Mouse (Mus musculus): ENCODE results near the gene Bud13. TPM values are rescaled to one million over a fixed set of nuclear protein-coding genes. Genes with fewer than 3 reads are reported as not detected.
A peak's percentile ranks its signal among the peaks of the same experiment; 100 is the strongest.

Bud13 gene
- polyA plus RNA-seq, 1 experiment from 2014 or later = 14.8 TPM

GRCm38 (mm10) chr9:46272070-46272469 lies 10.7 kb upstream of the Bud13 start:
- Histone ChIP-seq H3K4me3 (ENCODE audit: low read depth, low read length) (no peak overlapping the region), H3K36me3 (ENCODE audit: control insufficient read depth, insufficient read depth, low read length) (peaks cover 17% of the 10 kb centered on the region), H3K9ac (replicated peaks; ENCODE audit: low read depth, low read length) (no peak overlapping the region), H3K9me3 (ENCODE audit: control insufficient read depth, low read length) (no peaks in the 10 kb centered on the region), H3K4me1 (ENCODE audit: control insufficient read depth, insufficient read depth, low read length) (peaks cover 6% of the 10 kb centered on the region), H3K4me2 (ENCODE audit: low read depth, low read length) (no peak overlapping the region; the same call in 1 of the 2 replicates), H3K27me3 (ENCODE audit: control insufficient read depth, insufficient read depth, low read length) (no peaks in the 10 kb centered on the region), H3K27ac (ENCODE audit: low read depth, low read length) (no peak overlapping the region)
- WGBS = 87% methylated on average over 9 of the region's 9 CpGs
- no peak for ATAC-seq (ENCODE audit: low read depth)

- peak within 1 kb of the TSS; percentile 68 for H3K9ac ChIP-seq (replicated peaks; ENCODE audit: low read depth, low read length)
- no peak within 1 kb of the TSS; the same call in 1 of the 2 replicates for H3K27ac ChIP-seq (ENCODE audit: low read depth, low read length)
- no peaks in the 10 kb centered on the region for H3K27me3 ChIP-seq (ENCODE audit: control insufficient read depth, insufficient read depth, low read length)
- peaks cover 22% of the 10 kb centered on the region for H3K36me3 ChIP-seq (ENCODE audit: control insufficient read depth, insufficient read depth, low read length)
- peak within 1 kb of the TSS; percentile 93 for H3K4me2 ChIP-seq (ENCODE audit: low read depth, low read length)
- H3K9me3 ChIP-seq (ENCODE audit: control insufficient read depth, low read length) = no peaks in the 10 kb centered on the region
- peak within 1 kb of the TSS; percentile 73 for H3K4me3 ChIP-seq (ENCODE audit: low read depth, low read length)
- 5% methylated on average over 42 of the region's 45 CpGs for WGBS
- peak; percentile 95 for ATAC-seq (ENCODE audit: low read depth)
- peaks cover 6% of the 10 kb centered on the region for H3K4me1 ChIP-seq (ENCODE audit: control insufficient read depth, insufficient read depth, low read length)
These were observed 9.9 kb upstream of the Bud13 start, which contains the start of gene Zpr1 for GRCm38 (mm10) chr9:46272677-46273454. Zpr1 (plus strand) TSS chr9:46273064.

- Histone ChIP-seq H3K27ac (ENCODE audit: low read depth, low read length) (no peak overlapping the region), H3K4me1 (ENCODE audit: control insufficient read depth, insufficient read depth, low read length) (peaks cover 6% of the 10 kb centered on the region), H3K36me3 (ENCODE audit: control insufficient read depth, insufficient read depth, low read length) (peaks cover 26% of the 10 kb centered on the region), H3K4me2 (ENCODE audit: low read depth, low read length) (no peak overlapping the region), H3K27me3 (ENCODE audit: control insufficient read depth, insufficient read depth, low read length) (no peaks in the 10 kb centered on the region), H3K9ac (replicated peaks; ENCODE audit: low read depth, low read length) (no peak overlapping the region), H3K4me3 (ENCODE audit: low read depth, low read length) (no peak overlapping the region), H3K9me3 (ENCODE audit: control insufficient read depth, low read length) (no peaks in the 10 kb centered on the region)
- no peak for ATAC-seq (ENCODE audit: low read depth)
- WGBS = 91% methylated on average over 9 of the region's 9 CpGs
These were observed 8.3 kb upstream of the Bud13 start for GRCm38 (mm10) chr9:46274494-46274893.

- 91% methylated on average over 4 of the region's 4 CpGs for WGBS
- no peaks in the 10 kb centered on the region for H3K9me3 ChIP-seq (ENCODE audit: control insufficient read depth, low read length)
- H3K4me1 ChIP-seq (ENCODE audit: control insufficient read depth, insufficient read depth, low read length) = no peaks in the 10 kb centered on the region
- no peak overlapping the region for H3K4me2 ChIP-seq (ENCODE audit: low read depth, low read length)
- H3K27me3 ChIP-seq (ENCODE audit: control insufficient read depth, insufficient read depth, low read length) = no peaks in the 10 kb centered on the region
- no peak overlapping the region for H3K27ac ChIP-seq (ENCODE audit: low read depth, low read length)
- no peak for ATAC-seq (ENCODE audit: low read depth)
- peaks cover 26% of the 10 kb centered on the region for H3K36me3 ChIP-seq (ENCODE audit: control insufficient read depth, insufficient read depth, low read length)
- no peak overlapping the region for H3K4me3 ChIP-seq (ENCODE audit: low read depth, low read length)
- H3K9ac ChIP-seq (replicated peaks; ENCODE audit: low read depth, low read length) = no peak overlapping the region
These were observed 15.6 kb downstream of the Bud13 start for GRCm38 (mm10) chr9:46298381-46298780.

- Histone ChIP-seq H3K9me3 (ENCODE audit: control insufficient read depth, low read length) (no peaks in the 10 kb centered on the region), H3K36me3 (ENCODE audit: control insufficient read depth, insufficient read depth, low read length) (peaks cover 17% of the 10 kb centered on the region; the same call in 1 of the 2 replicates), H3K27ac (ENCODE audit: low read depth, low read length) (no peak overlapping the region), H3K9ac (replicated peaks; ENCODE audit: low read depth, low read length) (no peak overlapping the region), H3K4me3 (ENCODE audit: low read depth, low read length) (no peak overlapping the region), H3K4me1 (ENCODE audit: control insufficient read depth, insufficient read depth, low read length) (no peaks in the 10 kb centered on the region), H3K4me2 (ENCODE audit: low read depth, low read length) (no peak overlapping the region), H3K27me3 (ENCODE audit: control insufficient read depth, insufficient read depth, low read length) (no peaks in the 10 kb centered on the region)
- ATAC-seq (ENCODE audit: low read depth) = peak; percentile 34
- 13% methylated on average over 2 of the region's 2 CpGs for WGBS
These were observed 19.3 kb downstream of the Bud13 start for GRCm38 (mm10) chr9:46302142-46302541.

- Histone ChIP-seq H3K4me3 (ENCODE audit: low read depth, low read length) (no peak overlapping the region), H3K9ac (replicated peaks; ENCODE audit: low read depth, low read length) (no peak overlapping the region), H3K4me1 (ENCODE audit: control insufficient read depth, insufficient read depth, low read length) (0 out of 2 replicates have a peak, but pooled peaks cover 3% of the 10 kb centered on the region), H3K27ac (ENCODE audit: low read depth, low read length) (no peak overlapping the region), H3K9me3 (ENCODE audit: control insufficient read depth, low read length) (no peaks in the 10 kb centered on the region), H3K4me2 (ENCODE audit: low read depth, low read length) (no peak overlapping the region), H3K27me3 (ENCODE audit: control insufficient read depth, insufficient read depth, low read length) (no peaks in the 10 kb centered on the region), H3K36me3 (ENCODE audit: control insufficient read depth, insufficient read depth, low read length) (no peaks in the 10 kb centered on the region)
- WGBS = 6% methylated on average over 7 of the region's 7 CpGs
- no peak for ATAC-seq (ENCODE audit: low read depth)
These were observed 26.3 kb downstream of the Bud13 start for GRCm38 (mm10) chr9:46309121-46309520.

- ATAC-seq (ENCODE audit: low read depth) = peak; percentile 38
- H3K4me1 ChIP-seq (ENCODE audit: control insufficient read depth, insufficient read depth, low read length) = peaks cover 9% of the 10 kb centered on the region
- H3K4me2 ChIP-seq (ENCODE audit: low read depth, low read length) = no peak overlapping the region
- H3K36me3 ChIP-seq (ENCODE audit: control insufficient read depth, insufficient read depth, low read length) = no peaks in the 10 kb centered on the region
- H3K27ac ChIP-seq (ENCODE audit: low read depth, low read length) = no peak overlapping the region
- H3K27me3 ChIP-seq (ENCODE audit: control insufficient read depth, insufficient read depth, low read length) = no peaks in the 10 kb centered on the region
- no peak overlapping the region for H3K4me3 ChIP-seq (ENCODE audit: low read depth, low read length)
- no peak overlapping the region for H3K9ac ChIP-seq (replicated peaks; ENCODE audit: low read depth, low read length)
- WGBS = 0% methylated on average over 4 of the region's 4 CpGs
- H3K9me3 ChIP-seq (ENCODE audit: control insufficient read depth, low read length) = no peaks in the 10 kb centered on the region
These were observed 31.7 kb downstream of the Bud13 start for GRCm38 (mm10) chr9:46314507-46314906.

- 52% methylated on average over 2 of the region's 2 CpGs for WGBS
- H3K27me3 ChIP-seq (ENCODE audit: control insufficient read depth, insufficient read depth, low read length) = no peaks in the 10 kb centered on the region
- no peaks in the 10 kb centered on the region for H3K9me3 ChIP-seq (ENCODE audit: control insufficient read depth, low read length)
- peaks cover 9% of the 10 kb centered on the region for H3K4me1 ChIP-seq (ENCODE audit: control insufficient read depth, insufficient read depth, low read length)
- H3K27ac ChIP-seq (ENCODE audit: low read depth, low read length) = no peak overlapping the region
- H3K4me2 ChIP-seq (ENCODE audit: low read depth, low read length) = no peak overlapping the region
- H3K36me3 ChIP-seq (ENCODE audit: control insufficient read depth, insufficient read depth, low read length) = no peaks in the 10 kb centered on the region
- H3K9ac ChIP-seq (replicated peaks; ENCODE audit: low read depth, low read length) = no peak overlapping the region
- ATAC-seq (ENCODE audit: low read depth) = peak; percentile 22; the same call in 1 of the 2 replicates
- no peak overlapping the region for H3K4me3 ChIP-seq (ENCODE audit: low read depth, low read length)
These were observed 32.1 kb downstream of the Bud13 start for GRCm38 (mm10) chr9:46314921-46315320.

GRCm38 (mm10) chr9:46315807-46316365 lies 33.1 kb downstream of the Bud13 start:
- ATAC-seq (ENCODE audit: low read depth) = 0 out of 2 replicates have a peak, but pooled peaks have one; percentile 52

More at GRCm38 (mm10) chr9:46315807-46316365, 33.1 kb downstream of the Bud13 start:
- Histone ChIP-seq H3K9ac (replicated peaks; ENCODE audit: low read depth, low read length) (no peak overlapping the region), H3K9me3 (ENCODE audit: control insufficient read depth, low read length) (no peaks in the 10 kb centered on the region), H3K4me1 (ENCODE audit: control insufficient read depth, insufficient read depth, low read length) (peaks cover 9% of the 10 kb centered on the region), H3K27ac (ENCODE audit: low read depth, low read length) (no peak overlapping the region), H3K4me3 (ENCODE audit: low read depth, low read length) (no peak overlapping the region), H3K27me3 (ENCODE audit: control insufficient read depth, insufficient read depth, low read length) (no peaks in the 10 kb centered on the region), H3K36me3 (ENCODE audit: control insufficient read depth, insufficient read depth, low read length) (no peaks in the 10 kb centered on the region), H3K4me2 (ENCODE audit: low read depth, low read length) (no peak overlapping the region)
- 21% methylated on average over 11 of the region's 11 CpGs for WGBS

All from neural tube, embryonic 14.5 days (tissue).